Mouse (Mus musculus): ENCODE results near the gene Leo1.

- TF ChIP-seq POLR2A (IDR thresholded peaks at IDR 0.05; ENCODE audit: extremely low read depth, insufficient read depth, low read length) (no peak), CTCF (IDR thresholded peaks at IDR 0.05; ENCODE audit: low read depth, low read length) (no peak)
Measured at GRCm38 (mm10) chr9:75480536-75481075, 39.3 kb downstream of the Leo1 start.

All from liver, adult 2 months (tissue).